Mouse (Mus musculus): ENCODE results near the gene Necab3.

Gene Necab3

DNA sequence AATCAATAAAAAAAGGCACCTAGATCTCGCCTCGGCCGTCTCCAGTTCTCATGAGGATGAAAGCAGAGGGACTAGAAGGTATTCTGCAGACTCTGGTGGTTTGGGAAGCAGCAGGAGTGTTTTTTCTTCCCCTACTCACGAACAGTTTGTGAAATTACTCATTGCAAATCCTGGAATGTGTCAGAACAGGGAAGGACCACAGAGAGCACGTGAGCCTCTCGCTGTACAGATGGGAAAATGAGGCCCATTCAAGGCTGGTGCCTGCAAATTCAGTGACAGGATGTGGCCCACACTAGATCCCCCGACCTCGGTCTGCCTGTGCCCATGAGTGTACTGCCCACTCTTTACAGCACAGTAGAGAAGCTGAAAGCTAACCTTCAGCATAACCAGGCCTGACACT, 13.3 kb upstream of the Necab3 start:
- DNase-seq: no peak

DNA sequence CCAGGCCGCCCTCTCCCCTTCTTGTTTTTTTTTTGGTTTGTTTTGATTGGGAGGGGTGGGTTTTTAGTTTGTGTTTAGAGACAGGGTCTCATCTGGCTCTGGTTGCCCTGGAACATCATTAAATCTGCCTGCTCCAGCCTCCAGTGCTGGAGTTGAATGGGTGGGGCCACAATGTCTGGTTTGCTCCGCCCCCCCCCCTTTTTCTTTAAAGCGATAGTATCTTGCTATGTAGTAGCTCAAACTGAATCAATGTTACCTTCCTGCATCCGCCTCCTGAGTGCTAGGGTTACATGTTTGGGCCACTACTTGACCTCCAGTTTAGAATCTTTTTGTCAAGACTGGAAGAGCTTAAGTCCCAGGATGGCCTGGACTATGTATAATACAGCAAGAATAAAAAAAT, 12.6 kb upstream of the Necab3 start:
- DNase-seq: no peak

DNA sequence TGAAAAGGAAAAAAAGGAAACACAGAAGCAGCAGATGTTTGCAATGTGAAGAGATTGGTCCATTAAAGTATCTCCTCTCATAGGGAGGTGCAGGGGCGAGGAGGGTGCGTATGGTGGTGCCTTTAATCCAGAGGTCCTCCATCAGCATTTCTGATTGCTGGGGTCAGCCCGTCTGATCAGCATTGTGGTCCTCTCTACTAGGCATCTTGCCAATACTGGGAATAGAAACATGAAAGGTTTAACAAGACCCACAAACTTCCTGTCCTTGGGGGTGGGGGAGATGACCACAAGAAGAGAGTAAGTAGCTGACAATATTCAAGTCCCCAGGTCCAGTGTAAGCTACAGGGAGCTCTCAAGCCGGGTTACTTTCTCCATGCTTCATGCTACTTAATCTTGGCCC, 12.0 kb upstream of the Necab3 start:
- no peak for DNase-seq

DNA sequence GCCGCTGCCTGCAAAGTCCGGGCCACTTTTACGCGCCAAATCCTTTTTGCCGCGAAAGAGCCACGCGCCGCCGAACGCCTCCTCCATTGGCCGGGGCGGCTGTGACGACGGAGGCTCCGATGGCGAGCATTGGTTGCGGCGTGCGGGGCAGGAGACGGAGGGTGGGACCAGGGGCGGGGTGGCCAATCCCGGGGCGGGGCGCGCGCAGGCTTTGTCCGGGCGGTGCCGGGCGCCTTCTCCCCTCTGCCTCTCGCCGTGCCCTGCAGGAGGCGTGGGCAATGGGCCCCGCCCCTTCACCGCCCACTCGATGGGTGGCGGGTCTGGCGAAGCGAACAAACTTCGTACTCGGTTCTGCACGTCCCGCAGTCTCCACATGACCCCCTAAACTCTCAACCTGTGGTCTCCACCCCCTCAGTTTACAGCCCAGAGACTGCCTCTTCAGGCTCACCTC, 11.2 kb upstream of the Necab3 start, which contains the start of gene E2f1:
Gene E2f1 (minus strand): TSS at position 57 of the 451 bp plus-strand sequence.
- DNase-seq: peak; percentile 95 to 97

DNA sequence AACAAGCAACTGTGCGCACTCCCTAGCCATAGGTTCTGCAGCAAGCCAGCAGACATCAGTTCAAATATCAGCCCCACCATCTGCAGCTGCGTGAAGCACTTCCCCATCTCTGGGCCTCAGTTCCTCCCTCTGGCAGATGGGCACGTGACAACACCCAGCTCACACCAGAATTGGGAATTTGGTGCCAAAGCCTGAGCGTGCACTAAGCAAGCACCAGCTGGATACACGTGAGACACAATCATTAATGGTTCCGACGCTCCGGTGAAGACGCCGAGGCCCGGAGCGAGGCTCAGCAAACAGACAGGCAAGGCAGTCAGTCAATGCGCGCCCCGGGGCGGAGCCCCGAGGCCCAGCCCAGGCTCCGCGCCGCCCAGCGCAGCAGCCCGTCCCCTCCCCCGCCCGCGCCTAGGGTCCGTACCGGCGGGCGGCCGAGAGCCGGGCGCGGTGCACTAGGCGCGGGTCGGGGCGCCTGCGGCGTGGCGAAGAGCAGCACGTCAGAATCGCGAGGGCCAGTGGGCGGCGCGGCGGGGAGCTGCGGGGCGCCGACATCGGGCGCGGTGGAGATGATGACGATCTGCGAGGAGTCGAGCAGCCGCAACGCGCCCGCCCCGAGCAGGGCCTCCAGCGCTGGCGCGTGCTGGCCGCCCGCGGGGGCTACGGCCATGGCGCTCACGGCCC, 10.5 kb upstream of the Necab3 start:
- DNase-seq: peak; percentile 59 to 83

- peak in 1 of 2 experiments; percentile 32 for DNase-seq
Observed at GRCm38 (mm10) chr2:154568329-154569070, 9.8 kb upstream of the Necab3 start.

GRCm38 (mm10) chr2:154567766-154568165, 9.1 kb upstream of the Necab3 start:
- no peak for DNase-seq

DNA sequence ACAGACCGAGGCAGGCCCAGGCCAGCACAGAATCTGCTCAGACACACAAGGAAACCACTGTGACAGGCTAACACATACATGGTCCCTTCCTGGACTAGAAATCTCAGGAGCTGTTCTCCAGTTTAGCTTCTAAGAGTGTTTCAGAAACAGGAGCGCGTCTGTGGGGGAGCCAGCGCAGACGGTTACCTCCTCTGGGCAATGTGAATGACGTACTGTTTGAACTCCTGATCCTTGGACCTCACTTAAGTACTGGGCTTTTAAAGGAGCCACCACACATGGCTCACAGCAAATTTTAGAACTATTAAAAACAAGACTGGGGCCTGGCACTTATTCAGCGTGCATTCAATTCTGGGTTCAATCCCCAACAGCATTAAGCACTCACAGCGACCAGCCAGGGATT, 8.0 kb upstream of the Necab3 start:
- DNase-seq: peak; percentile 56 to 65

GRCm38 (mm10) chr2:154565562-154565961, 6.9 kb upstream of the Necab3 start:
- no peak for DNase-seq

DNA sequence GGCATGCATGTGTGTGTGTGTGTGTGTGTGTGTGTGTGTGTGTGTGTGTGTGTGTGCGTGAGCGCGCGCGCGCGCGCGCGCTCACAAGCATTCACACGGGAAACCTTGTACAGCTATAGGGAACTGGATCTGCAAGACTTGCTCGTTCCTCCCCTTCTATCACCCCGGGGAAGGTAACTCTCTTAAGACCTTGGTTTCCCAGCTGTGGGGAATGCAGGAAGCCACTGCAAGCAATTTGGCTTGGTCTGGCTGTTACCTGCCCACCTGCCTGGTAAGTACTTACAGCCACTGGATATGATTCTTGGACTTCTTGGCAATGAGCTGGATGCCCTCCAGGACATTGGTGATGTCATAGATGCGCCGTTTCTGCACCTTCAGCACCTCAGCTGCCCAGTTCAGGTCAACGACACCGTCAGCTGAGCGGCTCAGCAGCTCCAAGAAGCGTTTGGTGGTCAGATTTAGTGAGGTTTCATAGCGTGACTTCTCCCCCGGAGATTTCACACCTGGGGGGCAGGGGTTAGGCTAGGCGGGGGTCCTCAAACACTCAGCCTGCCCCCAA, 5.0 kb upstream of the Necab3 start:
- DNase-seq: peak; percentile 81 to 85

- DNase-seq: peak; percentile 41 to 50
Observed at GRCm38 (mm10) chr2:154557184-154557832, 1.4 kb downstream of the Necab3 start.

- no peak for DNase-seq
Observed at GRCm38 (mm10) chr2:154555235-154555634, 3.5 kb downstream of the Necab3 start.

DNA sequence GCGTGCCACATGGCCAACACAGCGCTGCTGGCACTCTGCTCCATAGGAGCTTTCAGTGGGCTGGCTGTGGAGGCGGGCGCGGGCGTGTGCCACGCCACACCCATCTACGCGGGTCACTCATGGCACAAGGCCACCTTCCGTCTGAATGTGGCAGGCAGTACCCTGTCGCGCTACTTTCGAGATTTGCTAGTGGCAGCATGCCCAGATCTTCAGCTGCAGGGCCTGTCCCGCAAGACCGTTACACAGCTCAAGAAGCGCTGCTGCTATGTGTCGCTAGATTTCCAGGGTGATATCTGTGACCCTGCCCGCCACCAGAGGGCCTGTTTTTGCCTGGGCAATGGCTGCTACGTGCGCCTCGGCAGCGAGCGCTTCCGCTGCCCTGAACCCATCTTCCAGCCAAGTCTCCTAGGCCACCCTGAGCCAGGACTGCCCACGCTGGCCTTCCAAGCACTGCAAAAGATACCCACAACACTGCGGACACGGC, 6.2 kb downstream of the Necab3 start:
- peak; percentile 67 to 86 for DNase-seq

DNA sequence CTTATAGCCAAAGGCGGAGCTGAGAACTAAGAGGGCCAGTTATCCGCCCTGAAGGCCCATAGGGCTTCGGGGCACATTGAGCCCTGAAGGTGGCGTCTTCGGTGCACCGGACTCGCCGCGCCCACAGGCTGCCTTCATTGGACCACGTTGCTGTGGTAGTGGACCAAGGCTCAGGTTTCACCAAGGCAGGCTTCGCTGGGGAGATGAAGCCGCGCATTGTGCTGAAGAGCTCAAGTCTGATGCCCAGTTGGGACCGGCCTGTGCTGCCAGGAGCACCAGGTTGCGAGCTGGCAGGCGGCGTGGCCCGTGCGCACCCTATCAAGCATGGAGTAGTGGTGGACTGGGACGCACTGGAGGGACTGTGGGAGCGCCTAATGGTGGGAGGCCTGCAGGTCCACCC, 6.8 kb downstream of the Necab3 start:
- DNase-seq: peak in 1 of 2 experiments; percentile 17

DNA sequence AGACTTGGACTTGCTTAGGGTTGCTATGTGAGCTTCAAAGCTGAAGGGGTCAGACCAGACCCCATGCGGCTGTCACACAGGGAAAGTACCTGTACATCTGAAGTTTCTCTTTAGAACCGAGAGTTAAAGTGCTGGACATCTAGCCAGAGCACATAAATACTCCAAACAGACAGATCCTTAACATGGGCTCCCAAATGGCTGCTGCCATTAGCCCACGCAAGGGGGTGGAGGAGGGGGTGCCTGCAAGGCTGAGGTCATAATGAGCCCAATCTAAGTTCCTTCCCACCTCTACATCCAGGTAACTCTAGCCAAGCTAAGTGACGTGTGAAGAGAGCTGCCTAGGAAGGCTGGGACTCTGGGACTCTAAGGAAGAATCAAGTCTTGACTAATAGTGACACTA, 7.2 kb downstream of the Necab3 start, which contains the start of gene Actl10:
Gene Actl10 (plus strand): TSS at position 301 of the 400 bp plus-strand sequence.
- DNase-seq: no peak

DNA sequence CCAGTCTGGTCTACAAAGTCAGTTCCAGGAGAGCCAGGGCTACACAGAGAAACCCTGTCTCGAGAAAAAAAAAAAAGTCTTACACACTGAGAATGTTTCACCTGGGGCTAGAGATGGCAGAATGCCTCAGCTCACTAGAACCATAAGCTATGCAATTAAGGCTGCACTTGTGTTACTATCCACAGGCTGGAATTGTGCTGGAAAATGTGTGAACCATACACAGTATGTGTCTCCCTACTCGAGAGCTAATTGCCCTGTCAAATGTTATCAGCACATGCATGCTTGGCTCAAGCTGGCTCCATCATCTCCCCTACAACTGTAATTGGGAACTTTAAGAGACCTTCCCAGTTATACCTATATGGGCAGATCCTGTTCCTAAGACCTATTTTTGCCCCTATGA, 7.8 kb downstream of the Necab3 start:
- DNase-seq: no peak

- DNase-seq: no peak
Observed at GRCm38 (mm10) chr2:154549886-154550189, 8.9 kb downstream of the Necab3 start.

DNA sequence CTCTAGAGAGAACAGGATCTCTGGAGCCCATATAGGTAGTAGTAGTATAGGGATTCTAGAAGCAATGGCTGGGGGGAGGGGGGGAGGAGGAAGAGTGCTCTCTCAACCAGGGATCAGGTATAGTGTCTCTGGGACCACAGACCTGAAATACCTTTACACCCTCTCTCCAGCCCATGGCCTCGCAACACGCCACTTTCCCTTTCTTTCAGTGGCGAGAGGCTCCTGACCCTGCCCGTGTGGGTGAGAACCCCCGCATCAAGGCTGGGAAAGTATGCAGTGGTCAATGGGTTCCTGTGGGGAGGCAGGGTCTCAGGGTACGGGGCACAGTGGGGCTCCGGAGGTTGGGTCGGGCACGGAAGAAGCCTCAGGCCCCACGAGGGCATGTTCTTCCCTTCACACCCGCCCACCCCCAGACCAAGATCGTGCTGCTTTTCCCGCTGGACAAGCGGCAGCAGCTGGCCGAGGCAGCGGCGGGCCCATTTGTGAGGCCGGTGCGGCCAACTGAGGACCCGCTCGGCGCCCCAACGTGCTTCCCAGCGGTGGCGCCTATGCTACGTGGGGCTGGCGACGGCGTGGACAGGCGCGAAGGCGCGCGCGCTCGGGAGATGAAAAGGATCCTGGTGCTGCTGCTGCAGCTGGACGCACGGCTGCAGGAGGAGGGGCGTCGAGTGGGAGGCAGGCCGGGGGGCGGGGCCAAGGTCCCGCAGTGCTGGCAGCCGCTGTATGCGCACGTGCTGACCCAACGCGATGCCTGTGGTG, 9.4 kb downstream of the Necab3 start:
- DNase-seq: peak; percentile 53 to 82

DNA sequence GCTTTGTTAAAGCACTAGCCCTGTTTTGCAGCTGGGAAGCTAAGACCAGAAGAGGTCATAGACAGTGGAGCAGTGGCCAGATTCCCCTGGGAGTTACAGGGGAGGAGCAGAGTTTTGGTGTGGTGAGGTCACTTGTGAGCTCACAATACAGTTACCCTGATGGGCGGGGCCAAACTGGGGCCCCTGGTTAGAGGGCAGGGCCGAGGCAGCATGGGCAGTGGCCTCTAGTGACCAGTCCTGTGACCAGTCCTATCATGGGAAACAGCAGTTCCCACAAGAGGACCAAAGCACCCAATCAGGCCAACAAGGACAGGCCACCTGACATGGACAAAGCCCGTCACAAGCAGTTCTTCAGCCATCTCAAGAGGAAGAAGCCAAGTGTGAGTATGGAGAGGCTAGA, 10.0 kb downstream of the Necab3 start:
- DNase-seq: peak in 1 of 2 experiments; percentile 29

DNA sequence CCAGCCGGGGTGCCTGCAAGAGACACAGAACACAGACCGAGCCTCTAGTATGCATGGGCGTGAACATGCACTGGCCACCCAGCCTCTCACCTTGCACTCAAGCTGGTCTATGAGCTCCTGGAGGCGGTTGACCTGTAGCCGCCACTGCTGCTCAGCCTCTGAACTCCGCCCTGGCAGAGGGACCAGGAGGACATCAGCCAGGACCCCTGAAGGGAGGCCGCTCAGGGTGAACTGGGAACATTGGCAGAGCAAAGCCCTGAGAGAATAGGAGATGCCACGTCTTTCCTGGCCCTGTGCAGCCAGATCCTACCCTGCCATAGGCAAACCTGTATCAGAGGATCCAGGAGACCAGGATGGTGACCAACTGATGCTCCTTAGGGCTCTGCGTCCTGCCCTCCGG, 12.0 kb downstream of the Necab3 start, which contains the start of gene 1700003F12Rik:
Gene 1700003F12Rik (plus strand): TSS at position 375 of the 400 bp plus-strand sequence.
- DNase-seq: no peak

- DNase-seq: no peak
Observed at GRCm38 (mm10) chr2:154543567-154544347, 14.9 kb downstream of the Necab3 start.

DNA sequence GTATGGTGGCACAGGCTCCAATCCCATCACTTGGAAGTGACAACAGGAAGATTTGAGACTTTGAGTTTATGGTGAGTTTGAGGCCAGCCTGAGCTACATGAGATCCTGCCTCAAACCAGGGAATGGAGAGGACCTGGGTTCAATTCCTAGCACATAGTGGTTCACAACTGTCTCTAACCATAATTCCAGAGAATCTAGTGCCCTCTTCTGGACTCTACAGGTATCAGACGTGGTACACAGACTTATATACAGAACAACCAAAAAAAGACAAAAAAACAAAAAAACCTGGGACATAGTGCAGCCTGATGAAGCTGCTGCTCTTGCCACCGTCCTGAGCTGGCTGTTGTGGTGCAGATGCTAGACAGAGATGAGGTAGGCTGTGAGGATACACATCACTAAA, 17.1 kb downstream of the Necab3 start:
- no peak for DNase-seq

Measured in kidney, postnatal 36 days (tissue).